Mouse (Mus musculus) liver, postnatal 0 days (tissue): ENCODE measurements around the gene Arl13a.

Source experiments
- CTCF ChIP-seq: sonication (generic); IDR thresholded peaks from 2 replicates; pipeline ENCODE4 v1.5.1; 2016; ENCODE audit warnings: antibody characterized with exemption, low read depth
- EP300 ChIP-seq: IDR thresholded peaks from 2 replicates; pipeline ENCODE4 v1.6.1; 2016; ENCODE audit warnings: antibody characterized with exemption, low read depth, mild to moderate bottlenecking

GRCm38 (mm10) chrX:134162826-134163225, 24.5 kb upstream of the Arl13a start:
- TF ChIP-seq CTCF (no peak), EP300 (no peak)
